Mouse (Mus musculus) left cerebral cortex, postnatal 14 days (tissue): Measurements from ENCODE around the gene Wdr35. TPM values are rescaled to one million over a fixed set of nuclear protein-coding genes. Genes with fewer than 3 reads are reported as not detected.
"Not testable (repeated sequence)": the region's sequence is repeated elsewhere in the genome, so short reads cannot be mapped to it uniquely, and the experiment has no call there.

Source experiments
- DNase-seq, 2 experiments: peaks; one replicate each; pipeline ENCODE4 v3.0.0; 2021 to 2022; ENCODE audit warnings: low spot score in 2 of 2, mixed read lengths in 1 of 2
- intact Hi-C: fragments of 180-260 bp; cut with DNase I; formaldehyde crosslinking; loops from one replicate; pipeline ENCODE4 v1.15.1; 2025
- total RNA-seq, 2 experiments: library from RNA; stranded (reverse); gene quantifications; 2 replicates each; pipeline ENCODE4 v1.2.3; 2021

Gene Wdr35
- total RNA-seq, 2 experiments from 2014 or later: 41.3 to 43.9 TPM

- intact Hi-C loops: no loop called here
- DNase-seq: no peak
Measured at GRCm38 (mm10) chr12:8993231-8993630, 19.5 kb downstream of the Wdr35 start.

GRCm38 (mm10) chr12:8998318-8998717 lies 24.6 kb downstream of the Wdr35 start:
- no peak for DNase-seq
- intact Hi-C loops: loop anchor here (5.0 kb wide), 1 partner anchor 231 kb away; no protein-coding TSS in a partner anchor

DNA sequence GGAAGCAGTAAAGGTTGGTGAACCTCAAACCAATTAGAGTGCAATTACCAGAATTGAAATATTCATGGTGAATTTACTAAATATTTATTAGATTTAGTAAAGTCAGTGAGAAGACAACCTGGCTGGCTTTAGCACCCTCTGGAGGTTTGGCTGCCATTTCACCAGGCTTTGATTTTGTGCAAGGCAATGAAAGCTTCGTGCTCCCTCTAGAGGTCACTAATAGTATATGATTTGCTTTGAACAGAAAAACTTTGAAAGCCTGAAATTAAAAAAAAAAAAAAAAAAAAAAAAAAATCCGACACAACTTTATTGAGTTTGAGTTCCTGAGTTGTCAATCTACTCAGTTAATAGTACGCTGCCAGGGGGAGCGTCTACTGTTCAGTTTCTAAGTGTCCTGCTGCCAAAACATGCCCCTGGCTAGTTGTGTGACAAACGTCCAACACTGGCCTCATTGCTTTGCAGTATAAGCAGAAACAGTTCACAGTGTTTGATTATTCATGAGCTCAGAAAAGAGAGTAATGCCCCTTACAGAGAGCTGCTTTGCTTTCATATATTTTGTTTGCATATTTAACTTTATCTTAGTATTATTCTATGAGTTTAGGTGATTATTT lies 28.5 kb downstream of the Wdr35 start:
- intact Hi-C loops: loop anchor here (2.0 to 10.0 kb wide), 2 partner anchors 113 to 287 kb away; no protein-coding TSS in a partner anchor
- peak; percentile 70 to 82 for DNase-seq

GRCm38 (mm10) chr12:9007146-9007545 lies 33.5 kb downstream of the Wdr35 start:
- intact Hi-C loops: loop anchor here (10.0 kb wide), 1 partner anchor 292 kb away; no protein-coding TSS in a partner anchor
- no peak for DNase-seq

DNA sequence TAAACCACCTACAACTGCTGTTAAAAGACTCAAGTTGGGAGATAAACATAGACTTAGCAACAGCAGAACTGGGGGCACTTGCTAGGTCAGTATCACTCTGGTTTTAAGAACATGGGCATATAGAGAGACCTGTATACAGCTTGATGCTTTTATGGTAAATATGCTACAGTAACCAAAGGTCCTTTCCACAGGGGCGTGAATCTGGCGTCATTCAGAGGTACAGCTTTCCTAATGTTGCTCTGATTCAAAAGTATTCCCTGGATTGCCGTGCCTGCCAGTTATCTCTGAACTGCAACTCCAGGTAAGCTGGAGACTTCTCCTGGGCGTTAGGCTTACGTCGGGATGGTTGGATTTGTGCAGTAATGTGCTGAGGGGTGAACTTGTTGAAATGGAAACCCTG lies 34.1 kb downstream of the Wdr35 start:
- intact Hi-C loops: loop anchor here (10.0 kb wide), 1 partner anchor 293 kb away; no protein-coding TSS in a partner anchor
- DNase-seq: no peak

DNA sequence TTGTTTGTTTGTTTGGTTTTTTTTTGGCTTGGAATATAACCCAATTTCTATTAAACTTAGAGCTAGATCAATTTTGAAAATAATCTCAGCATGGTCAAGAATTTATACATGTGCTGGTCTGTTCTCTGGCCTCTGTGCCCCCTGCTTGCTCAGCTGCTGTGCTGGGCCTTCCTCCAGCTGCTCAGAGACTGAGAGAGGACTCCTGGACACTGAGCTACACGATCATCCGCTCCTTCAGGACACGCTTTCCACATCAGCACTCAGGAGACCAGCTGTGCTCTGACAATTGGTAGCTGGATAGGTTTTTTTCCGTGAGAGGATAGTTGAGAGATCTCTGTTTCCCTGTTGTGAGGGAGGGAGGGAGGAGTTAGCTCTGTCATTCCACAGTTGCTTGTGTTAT lies 36.6 kb downstream of the Wdr35 start:
- intact Hi-C loops: no loop called here
- DNase-seq: no peak

GRCm38 (mm10) chr12:9016376-9016775 lies 42.7 kb downstream of the Wdr35 start:
- DNase-seq: no peak
- intact Hi-C loops: loop anchor here (2.0 kb wide), 1 partner anchor 32 kb away; no protein-coding TSS in a partner anchor

DNA sequence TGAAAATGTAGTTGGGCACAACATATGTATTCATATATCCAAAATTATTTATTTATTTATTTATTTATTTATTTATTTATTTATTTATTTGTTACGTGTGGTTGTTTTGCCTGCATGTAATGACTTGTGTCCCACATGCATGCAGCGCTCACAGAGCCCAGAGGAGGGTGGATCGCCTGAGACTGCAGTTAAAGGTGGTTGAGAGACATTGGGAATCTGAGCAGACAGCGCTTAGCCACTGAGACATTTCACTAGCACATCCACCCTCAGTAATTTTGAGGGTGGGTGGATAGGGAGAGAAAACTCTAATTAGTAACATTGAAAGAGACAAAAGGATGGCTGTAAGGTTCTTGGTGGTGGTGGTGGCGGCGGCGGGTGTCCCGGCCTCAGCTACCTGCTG lies 46.7 kb downstream of the Wdr35 start:
- DNase-seq: no peak
- intact Hi-C loops: no loop called here

- intact Hi-C loops: no loop called here
- DNase-seq: no peak
Measured at GRCm38 (mm10) chr12:9020986-9021385, 47.3 kb downstream of the Wdr35 start.

DNA sequence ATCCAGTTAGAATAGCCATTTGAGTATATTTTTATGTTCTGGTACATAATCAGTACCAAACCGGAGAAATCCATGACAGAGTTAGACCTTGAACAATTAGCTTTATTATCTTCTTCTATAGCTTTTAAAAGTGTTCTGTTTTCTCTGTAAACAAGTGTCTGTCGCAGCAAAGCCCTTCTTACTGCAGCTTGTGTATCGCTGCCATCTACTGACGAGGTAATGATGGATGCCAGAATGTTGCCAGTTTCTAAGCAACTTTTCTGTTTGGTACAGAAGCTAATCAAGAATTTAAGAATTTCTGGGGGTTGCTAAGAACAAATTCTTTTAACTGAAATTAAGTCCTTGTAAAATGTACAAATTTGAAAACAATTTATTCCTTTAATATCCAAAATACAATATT lies 49.3 kb downstream of the Wdr35 start:
- DNase-seq: no peak
- intact Hi-C loops: no loop called here

- no peak for DNase-seq
- intact Hi-C loops: no loop called here
Measured at GRCm38 (mm10) chr12:9024071-9024470, 50.4 kb downstream of the Wdr35 start.

GRCm38 (mm10) chr12:9024736-9025135 lies 51.0 kb downstream of the Wdr35 start:
- no peak for DNase-seq
- intact Hi-C loops: no loop called here

- DNase-seq: no peak
- intact Hi-C loops: no loop called here
Measured at GRCm38 (mm10) chr12:9026843-9027242, 53.2 kb downstream of the Wdr35 start.

- intact Hi-C loops, DNase-seq: not testable (repeated sequence)
Measured at GRCm38 (mm10) chr12:9028816-9029215, 55.1 kb downstream of the Wdr35 start.

DNA sequence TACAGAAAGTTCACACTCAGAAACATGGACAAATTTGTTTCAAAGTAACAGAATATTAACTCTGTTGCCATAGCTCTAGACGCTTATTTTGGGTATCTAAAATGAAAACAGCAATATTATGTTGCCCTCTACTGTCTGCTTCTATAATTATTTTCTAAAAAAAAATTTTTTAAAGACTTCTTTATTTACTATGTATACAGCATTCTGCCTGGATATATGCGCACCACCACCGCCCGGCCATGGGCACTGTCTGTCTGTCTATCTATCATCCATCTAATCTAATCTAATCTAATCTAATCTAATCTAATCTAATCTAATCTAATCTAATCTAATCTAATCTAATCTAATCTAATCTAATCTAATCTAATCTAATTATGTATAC lies 55.8 kb downstream of the Wdr35 start:
- DNase-seq: no peak
- intact Hi-C loops: no loop called here

DNA sequence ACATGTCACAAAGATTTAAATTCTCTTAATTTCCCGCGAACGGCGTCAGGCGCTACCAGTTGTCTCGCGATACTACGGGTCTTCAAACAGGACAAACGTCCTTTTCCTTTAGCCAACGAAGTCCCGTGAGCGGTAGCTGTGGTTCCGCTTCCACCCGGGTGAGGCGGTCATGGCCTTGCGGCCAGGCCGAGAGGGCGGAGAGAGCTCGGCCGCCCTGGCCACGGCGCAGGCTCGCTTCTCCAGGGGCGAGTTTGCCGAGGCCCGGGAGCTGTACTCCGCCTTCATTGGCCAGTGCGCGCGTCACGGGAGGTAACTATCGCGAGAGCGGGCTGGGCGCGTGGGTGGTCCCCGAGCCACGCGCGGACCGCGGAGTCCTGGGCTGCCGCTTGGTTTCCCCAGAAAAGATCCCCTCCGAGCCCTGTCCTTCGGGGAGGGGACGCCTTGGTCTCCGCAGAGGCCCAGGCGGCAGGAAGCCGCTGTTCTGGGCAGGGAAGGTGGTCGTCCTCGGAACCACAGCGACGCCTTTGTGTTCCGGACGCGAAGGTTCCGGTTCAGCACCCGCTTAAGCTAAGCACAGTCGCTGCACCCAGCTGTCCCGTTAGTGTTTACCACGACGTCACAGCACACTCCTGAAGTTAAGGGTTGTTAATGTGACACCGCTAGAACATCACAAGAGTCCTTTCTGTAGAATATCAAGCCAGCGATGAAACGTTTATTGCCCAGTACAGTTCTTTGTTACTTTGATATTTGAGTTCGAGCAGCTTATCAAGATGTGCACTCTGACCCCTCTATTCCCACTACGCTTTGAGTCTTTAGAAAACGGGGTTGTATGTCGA lies 56.4 kb downstream of the Wdr35 start, which contains the start of gene Ttc32:
TSS of gene Ttc32 (plus strand) at position 110 of the 836 bp plus-strand sequence.
- intact Hi-C loops: no loop called here
- peak; percentile 95 to 96 for DNase-seq

DNA sequence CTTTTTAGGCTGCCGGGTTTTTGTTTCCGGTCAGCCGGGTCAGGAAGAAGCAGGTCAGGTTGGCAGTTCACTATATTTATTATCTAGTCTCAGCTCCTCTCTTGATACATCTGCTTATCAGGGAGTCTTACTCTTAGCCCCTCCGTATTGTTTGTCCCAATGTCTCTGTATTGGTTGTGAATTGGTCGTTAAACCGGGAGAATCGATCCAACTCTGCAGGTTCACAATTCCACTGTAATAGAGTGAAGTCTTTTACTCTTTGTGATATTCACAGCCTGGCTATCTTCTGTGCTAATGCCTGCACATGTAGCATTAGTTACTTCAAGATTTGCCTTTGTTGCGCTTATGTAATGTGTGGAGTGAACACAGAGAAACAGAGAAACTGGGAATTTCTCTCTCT lies 57.5 kb downstream of the Wdr35 start:
- DNase-seq: no peak
- intact Hi-C loops: no loop called here

- intact Hi-C loops: no loop called here
- no peak for DNase-seq
Measured at GRCm38 (mm10) chr12:9033140-9033539, 59.4 kb downstream of the Wdr35 start.

DNA sequence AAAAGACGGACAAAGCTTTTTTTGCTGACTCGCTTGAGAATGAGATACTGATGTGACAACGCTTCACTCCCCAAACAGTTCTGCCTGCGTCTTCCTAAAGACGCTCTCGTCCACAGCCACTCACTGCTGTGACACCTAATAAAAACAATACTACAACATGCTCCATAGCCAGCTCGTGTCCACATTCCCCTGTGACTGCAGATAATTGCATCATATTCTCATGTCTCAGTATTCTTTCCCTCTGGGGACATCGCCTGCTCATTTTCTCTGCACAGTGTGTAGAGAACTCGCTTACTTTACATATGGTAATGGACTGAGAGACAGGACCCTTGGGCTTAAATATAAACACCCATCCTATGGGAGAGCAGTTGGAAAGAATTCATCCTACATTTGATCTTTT lies 62.7 kb downstream of the Wdr35 start:
- DNase-seq: no peak
- intact Hi-C loops: no loop called here

DNA sequence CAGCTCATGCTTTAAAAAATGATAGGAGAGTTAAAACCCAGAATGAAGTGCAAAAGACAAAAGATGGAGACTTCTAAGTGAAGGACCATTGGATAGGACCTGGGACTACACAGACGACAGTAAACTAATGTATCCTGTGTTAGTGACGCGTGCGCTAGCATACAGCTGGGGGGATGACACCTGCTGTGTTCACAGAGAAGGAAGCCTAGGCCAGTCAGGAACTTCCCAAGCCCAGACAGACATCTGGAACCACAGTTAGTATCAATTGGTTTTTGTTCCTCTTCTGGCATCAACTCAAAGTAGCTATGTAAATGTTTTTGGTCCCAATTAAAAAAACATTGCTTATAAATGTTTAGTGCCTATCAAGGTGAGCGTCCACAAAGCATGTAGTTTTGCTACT lies 66.5 kb downstream of the Wdr35 start:
- DNase-seq: no peak

GRCm38 (mm10) chr12:9040686-9041085 lies 67.0 kb downstream of the Wdr35 start:
- intact Hi-C loops: no loop called here
- DNase-seq: no peak

More for the DNA sequence above, 66.5 kb downstream of the Wdr35 start:
- intact Hi-C loops: no loop called here
